In the genomic region with DNA sequence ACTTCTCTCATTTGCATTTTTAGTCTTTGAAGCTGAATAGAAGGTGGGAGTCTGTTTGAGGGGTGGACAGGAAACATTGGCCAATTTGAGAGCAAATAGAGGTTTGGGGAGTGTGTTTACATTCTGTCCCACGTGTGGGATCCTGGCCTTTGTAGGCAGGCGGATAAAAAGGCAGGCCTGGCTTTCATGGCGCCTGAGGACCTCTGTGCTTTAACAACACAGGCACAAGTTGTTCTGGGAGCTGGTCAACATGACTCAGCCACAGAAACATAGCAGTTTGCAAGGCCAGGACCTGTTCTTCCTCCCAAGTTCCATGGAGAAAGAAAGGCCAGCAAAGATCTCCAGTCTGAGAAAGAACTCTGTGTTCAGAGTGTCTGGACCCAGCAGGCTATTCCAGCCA, we compare ENCODE assay signal across 24 mouse cellular contexts.
DNase-seq lines count a peak whose midpoint lies in the region; TF ChIP-seq lines count a peak whose summit lies in the region.
"Had no signal": no experiment of that assay in that cellular context is flagged by ENCODE, and none has a peak within 500 bp of the region (broad histone marks: within the 10 kb centered on the region; RNA-seq: fewer than 3 reads in every experiment).

No protein-coding gene starts in this region.

- H3K9me3 ChIP-seq in heart, embryonic 10.5 days, result no peaks in the 10 kb centered on the region
- H3K9me3 ChIP-seq: forebrain, embryonic 12.5 days; hindbrain, embryonic 10.5 days; megakaryocyte, embryonic 14.5 days had no signal

- H3K36me3 ChIP-seq in heart, embryonic 10.5 days, result no peaks in the 10 kb centered on the region
- H3K36me3 ChIP-seq in kidney, adult 2 months (ENCODE audit: control insufficient read depth, insufficient read depth, low read length), result no peaks in the 10 kb centered on the region
- H3K36me3 ChIP-seq: forebrain, embryonic 12.5 days; hindbrain, embryonic 10.5 days had no signal

- H3K27ac ChIP-seq in heart, embryonic 10.5 days, result no peak overlapping the region
- no peak overlapping the region for H3K27ac ChIP-seq in kidney, adult 2 months (ENCODE audit: insufficient read depth, low read depth, low read length)
- H3K27ac ChIP-seq: forebrain, embryonic 12.5 days; heart, adult 2 months; hindbrain, embryonic 10.5 days; hindbrain, postnatal 0 days; kidney, postnatal 0 days; layer of hippocampus, adult 2 months had no signal

- H3K27me3 ChIP-seq in heart, embryonic 10.5 days (ENCODE audit: insufficient read depth, poor library complexity, severe bottlenecking), result no peaks in the 10 kb centered on the region
- no peaks in the 10 kb centered on the region for H3K27me3 ChIP-seq in kidney, adult 2 months (replicated peaks; ENCODE audit: control insufficient read depth, insufficient read depth, low read length)
- H3K27me3 ChIP-seq: CH12.LX; forebrain, embryonic 12.5 days; megakaryocyte, embryonic 14.5 days had no signal

- H3K4me1 ChIP-seq in heart, embryonic 10.5 days, result no peaks in the 10 kb centered on the region
- peaks cover 3% of the 10 kb centered on the region; the same call in 1 of the 2 replicates for H3K4me1 ChIP-seq in kidney, adult 2 months (ENCODE audit: control insufficient read depth, insufficient read depth, low read length)
- H3K4me1 ChIP-seq: forebrain, embryonic 12.5 days; hindbrain, embryonic 10.5 days had no signal

- TF ChIP-seq POLR2A in kidney, adult 2 months (IDR thresholded peaks at IDR 0.05; ENCODE audit: low read depth, low read length), result no peak

- WGBS in heart, embryonic 10.5 days, result 45% methylated on average over 3 of the region's 3 CpGs
- WGBS in kidney, adult 2 months, result 79% methylated on average over 3 of the region's 3 CpGs

- no peak overlapping the region for H3K4me3 ChIP-seq in heart, embryonic 10.5 days
- H3K4me3 ChIP-seq in kidney, adult 2 months (ENCODE audit: insufficient read depth, low read depth, low read length), result no peak overlapping the region
- H3K4me3 ChIP-seq: forebrain, embryonic 12.5 days; heart, adult 2 months; hindbrain, embryonic 10.5 days; layer of hippocampus, adult 2 months; megakaryocyte, embryonic 14.5 days; myocyte had no signal

- no peak for TF ChIP-seq CTCF in kidney, adult 2 months (conservative IDR thresholded peaks at IDR 0.05; ENCODE audit: insufficient read depth, insufficient read length, low read depth, low read length)

- DNase-seq in heart, adult 8-10 months (ENCODE audit: low spot score), result peak; percentile 6
- no peak for DNase-seq in heart, embryonic 10.5 days (ENCODE audit: low spot score)
- peak; percentile 5 for DNase-seq in testis, postnatal 14 days (ENCODE audit: low spot score)
- no peak for DNase-seq in testis, postnatal 10 days (ENCODE audit: low spot score)
- peak; percentile 11 for DNase-seq in ovary, postnatal 14 days (ENCODE audit: low spot score)
- DNase-seq in kidney, postnatal 36 days, result no peak
- DNase-seq in layer of hippocampus, adult 9-10 months (ENCODE audit: low spot score), result no peak
- DNase-seq in kidney, adult 2 months, result no peak
- DNase-seq: cerebellum, adult 8-10 months; gastrocnemius, postnatal 10 days; heart, adult 2 months; lung, adult 18-20 months; retina, postnatal 1 day; right cerebral cortex, postnatal 4 days; thymus, adult 18-20 months; thymus, postnatal 4 days had no signal

Comparison
In these comparisons a context has a peak if more than half of its experiments do, and no peak if none do; other contexts are left out.
1. DNase-seq: peak in heart, adult 8-10 months (single experiment), testis, postnatal 14 days (single experiment) and ovary, postnatal 14 days (single experiment); none in heart, embryonic 10.5 days (single experiment), testis, postnatal 10 days (single experiment), kidney, postnatal 36 days (0 of 2), layer of hippocampus, adult 9-10 months (single experiment) and kidney, adult 2 months (single experiment).